Mouse (Mus musculus): Measurements from ENCODE around the gene Il17c.
A peak's percentile ranks its signal among the peaks of the same experiment; 100 is the strongest.

Gene Il17c

GRCm38 (mm10) chr8:122421376-122422070 lies at the start of gene Il17c:
Gene Il17c, plus strand, starts transcription at chr8:122422020.
- DNase-seq: no peak

DNA sequence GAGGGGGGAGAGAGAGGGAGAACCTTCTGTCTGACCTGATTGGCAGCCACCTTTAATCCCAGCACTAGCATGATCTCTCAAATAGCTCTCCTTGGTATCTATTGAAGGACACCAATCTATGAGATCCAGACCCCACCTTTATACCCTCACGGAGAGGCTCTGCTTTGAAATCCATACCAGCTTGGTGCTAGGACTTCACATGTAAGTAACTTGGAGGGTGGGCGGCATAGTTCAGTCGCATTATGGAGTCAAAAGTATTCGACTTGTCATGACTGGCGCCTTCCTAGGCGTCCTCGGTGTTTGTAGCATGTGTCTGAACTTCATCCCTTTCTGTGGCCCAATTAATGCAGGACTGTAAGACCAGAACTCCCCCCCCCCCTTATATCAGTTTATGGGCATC lies 46.5 kb upstream of the Il17c start:
- DNase-seq: no peak

DNA sequence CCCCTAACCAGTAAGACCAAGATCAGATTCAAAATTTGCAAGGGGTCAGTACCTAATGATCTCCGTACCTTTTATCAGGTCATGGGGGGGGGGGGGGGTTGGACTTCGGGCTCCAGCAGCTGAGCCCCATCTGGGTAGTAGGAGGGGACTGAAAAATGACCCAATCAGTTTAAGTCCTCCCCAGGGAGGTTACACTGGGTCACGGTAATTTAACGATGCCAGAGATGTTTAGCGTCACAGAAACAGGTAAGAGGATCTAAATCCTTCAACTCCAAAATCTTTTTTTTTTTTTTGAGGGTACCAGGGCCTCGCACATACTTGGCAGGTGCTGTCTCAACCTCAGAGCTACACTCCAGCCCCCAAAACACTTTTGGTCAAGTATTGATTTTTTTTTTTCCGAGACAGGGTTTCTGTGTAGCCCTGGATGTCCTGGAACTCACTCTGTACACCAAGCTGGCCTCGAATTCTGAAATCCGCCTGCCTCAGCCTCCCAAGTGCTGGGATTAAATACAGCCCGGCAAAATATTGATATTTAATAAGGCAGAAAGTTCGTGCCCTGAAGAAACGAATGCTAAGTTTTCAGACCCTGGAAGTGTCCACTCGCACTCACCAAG lies 46.0 kb upstream of the Il17c start:
- DNase-seq: no peak

DNA sequence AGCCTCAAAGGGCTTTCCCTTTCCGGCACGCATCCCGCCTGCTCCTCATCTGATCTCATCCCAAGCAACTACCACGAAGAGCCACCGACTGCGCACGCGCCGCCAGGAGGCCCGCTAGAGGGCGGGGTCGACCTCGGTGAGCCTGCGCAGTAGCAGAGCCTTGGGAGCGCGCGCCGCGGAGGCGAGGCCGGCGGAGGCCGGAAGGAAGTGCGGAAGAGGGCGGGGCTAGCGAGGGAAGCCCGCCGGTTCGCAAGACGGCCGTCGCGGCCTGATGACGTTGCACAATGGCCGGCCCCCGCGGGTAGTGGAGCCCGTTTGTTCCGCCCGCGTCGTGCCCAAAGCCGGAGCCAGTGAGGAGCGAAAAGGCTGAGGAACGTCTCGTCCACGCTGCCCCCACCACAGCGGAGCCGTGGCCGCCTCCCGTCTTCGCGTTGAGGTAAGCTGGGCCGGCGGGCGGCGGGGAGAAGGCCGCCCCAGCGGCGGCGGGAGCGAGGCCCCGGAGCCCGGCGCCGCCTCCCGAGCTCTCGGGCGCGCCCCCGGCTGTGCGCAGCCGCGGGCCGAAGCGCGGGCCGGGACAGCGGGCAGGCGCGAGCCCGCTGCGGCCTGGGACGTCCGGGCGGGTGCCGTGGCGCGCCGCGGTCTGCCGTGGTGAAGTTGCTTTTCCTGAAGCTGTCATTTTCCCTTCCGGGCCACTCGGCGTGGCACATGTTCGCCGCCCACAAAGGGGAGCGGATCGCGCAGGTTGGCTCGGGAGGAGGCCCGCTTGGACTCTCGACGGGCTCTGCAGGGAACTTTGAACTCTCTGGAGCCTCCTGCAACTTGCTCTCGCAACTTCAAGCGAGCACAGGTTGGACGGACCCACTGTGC lies 45.2 kb upstream of the Il17c start, which contains the start of gene Zc3h18:
Gene Zc3h18 (plus strand): TSS at position 245 of the 867 bp plus-strand sequence.
- peak; percentile 100 for DNase-seq

- no peak for DNase-seq
These were observed 38.8 kb upstream of the Il17c start for GRCm38 (mm10) chr8:122383039-122383438.

DNA sequence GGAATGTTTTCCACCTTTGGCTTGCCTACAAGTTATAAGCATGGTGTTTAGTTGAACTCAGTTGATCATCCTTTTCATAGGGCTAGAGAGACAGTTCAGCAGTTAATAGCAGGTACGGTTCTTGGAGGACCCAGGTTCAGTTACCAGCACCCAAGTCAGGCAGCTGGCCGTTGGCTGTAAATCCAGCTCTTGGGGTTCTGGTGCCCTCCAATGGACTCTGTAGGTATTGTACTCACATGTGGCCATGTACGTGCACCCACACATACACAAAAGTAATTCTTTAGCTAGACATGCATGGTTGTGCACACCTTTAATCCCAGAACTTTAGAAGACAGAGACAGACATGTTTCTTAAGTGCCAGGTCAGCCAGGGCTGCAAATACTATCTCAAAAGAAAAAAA lies 32.5 kb upstream of the Il17c start:
- no peak for DNase-seq

- DNase-seq: no peak
These were observed 31.1 kb upstream of the Il17c start for GRCm38 (mm10) chr8:122390758-122391157.

- no peak for DNase-seq
These were observed 28.1 kb upstream of the Il17c start for GRCm38 (mm10) chr8:122393717-122394116.

GRCm38 (mm10) chr8:122395291-122395690 lies 26.5 kb upstream of the Il17c start:
- no peak for DNase-seq

- DNase-seq: no peak
These were observed 23.6 kb upstream of the Il17c start for GRCm38 (mm10) chr8:122398186-122398585.

GRCm38 (mm10) chr8:122405146-122405805 lies 16.5 kb upstream of the Il17c start:
- DNase-seq: no peak

DNA sequence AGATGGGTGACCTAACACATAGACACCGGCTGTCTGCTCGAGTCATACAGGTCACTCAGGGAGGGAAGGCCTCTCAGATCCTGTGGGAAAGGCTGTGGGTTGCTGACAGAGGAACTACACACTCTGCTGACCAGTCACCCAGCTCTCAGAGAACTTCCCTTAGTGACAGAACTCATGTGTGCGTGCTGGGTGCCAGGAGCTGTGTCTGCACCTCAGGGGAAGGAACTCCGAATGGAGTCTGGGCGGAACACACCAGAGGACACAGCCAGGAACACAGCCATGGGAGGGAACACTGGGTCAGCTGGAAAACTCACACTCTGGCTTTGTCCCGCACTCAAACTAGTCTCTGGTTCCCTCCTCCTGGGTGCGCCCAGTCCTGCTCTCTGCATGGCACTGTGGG lies 14.1 kb upstream of the Il17c start:
- no peak for DNase-seq

GRCm38 (mm10) chr8:122414311-122414710 lies 7.5 kb upstream of the Il17c start:
- no peak for DNase-seq

- DNase-seq: no peak
These were observed 6.3 kb upstream of the Il17c start for GRCm38 (mm10) chr8:122415554-122415953.

DNA sequence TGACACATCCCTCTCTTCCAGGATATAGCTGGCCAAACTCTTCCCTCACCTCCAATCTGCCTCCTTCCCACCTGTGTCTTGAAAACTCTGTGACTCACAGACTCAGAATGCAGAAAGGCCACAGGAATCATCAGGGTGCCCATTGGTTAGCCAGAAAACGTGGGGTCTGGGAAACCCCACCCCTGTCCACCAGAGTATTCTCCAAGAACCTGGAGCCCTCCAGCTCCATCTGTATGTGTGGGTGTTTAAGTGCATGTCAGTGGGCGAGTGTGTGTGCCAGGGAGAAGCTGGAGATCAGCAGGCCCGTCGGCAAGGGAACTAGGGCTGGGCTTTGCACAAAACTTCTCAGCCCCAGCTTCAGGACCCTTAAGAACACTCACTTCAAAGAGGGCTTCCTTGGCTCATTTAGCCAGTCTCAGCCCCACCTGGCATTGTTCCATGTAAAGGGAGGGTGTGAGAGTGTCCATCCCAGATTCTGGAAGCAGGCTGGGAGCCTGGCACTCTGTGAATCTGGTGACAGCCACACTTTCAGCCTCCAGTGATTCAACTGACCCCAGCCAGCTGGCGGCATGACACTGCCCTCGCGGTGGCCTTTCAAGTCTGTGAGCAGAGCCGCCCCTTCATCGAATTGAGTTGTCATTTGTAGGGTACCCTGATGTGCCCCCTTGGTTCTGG lies 1.8 kb upstream of the Il17c start:
- DNase-seq: no peak

DNA sequence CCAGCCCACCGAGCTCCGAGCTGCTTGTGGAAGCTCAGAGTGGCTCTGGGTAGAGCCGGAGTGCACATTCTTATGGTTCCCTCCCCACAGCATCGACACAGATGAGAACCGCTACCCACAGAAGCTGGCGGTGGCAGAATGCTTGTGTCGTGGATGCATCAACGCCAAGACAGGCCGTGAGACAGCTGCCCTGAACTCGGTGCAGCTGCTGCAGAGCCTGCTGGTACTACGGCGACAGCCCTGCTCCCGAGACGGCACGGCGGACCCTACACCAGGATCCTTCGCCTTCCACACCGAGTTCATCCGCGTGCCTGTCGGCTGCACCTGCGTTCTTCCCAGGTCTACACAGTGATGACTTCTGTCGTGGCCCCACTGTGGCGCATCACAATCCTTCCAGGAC lies 1.4 kb downstream of the Il17c start:
- no peak for DNase-seq

GRCm38 (mm10) chr8:122423659-122424058 lies 1.8 kb downstream of the Il17c start:
- DNase-seq: no peak

DNA sequence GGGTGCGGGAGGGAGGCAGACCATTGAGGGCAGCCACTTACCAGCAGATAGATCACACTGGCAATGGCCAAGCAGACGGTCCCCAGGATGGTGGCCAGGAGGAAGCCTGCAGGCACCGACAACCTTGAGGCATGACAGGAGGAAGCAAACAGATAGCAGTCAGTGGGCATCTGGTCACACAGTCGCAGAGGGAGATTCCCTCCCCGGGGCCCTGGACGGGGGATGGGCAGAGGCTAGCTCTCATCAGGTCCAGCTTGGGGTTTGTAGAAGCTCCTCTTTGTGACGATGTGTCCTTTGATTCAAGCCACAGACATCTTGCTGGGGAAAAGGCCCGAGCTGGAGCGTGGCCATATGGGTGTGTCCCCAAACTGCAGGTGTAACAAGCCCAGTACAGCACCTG lies 4.3 kb downstream of the Il17c start:
- DNase-seq: no peak

- no peak for DNase-seq
These were observed 5.8 kb downstream of the Il17c start for GRCm38 (mm10) chr8:122427607-122428006.

DNA sequence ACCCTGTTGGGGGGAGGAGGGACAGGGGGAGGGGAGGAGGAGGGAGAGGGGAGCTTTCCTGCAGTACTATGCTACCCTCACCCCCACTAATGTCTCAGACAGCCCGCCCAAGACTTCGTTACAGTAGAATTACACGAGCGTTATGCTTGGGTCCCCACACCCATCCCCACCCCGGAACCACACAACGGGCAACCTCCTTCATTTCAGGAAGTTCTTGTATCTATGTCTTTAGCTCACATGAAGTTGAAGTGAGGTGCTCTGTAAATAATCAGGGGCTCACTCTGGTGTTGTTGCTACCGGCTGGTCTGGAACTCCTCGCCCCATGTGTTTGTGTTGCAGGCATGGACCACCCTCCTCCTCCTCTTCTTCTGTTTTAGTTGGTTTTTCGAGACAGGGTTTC lies 6.3 kb downstream of the Il17c start:
- DNase-seq: no peak

DNA sequence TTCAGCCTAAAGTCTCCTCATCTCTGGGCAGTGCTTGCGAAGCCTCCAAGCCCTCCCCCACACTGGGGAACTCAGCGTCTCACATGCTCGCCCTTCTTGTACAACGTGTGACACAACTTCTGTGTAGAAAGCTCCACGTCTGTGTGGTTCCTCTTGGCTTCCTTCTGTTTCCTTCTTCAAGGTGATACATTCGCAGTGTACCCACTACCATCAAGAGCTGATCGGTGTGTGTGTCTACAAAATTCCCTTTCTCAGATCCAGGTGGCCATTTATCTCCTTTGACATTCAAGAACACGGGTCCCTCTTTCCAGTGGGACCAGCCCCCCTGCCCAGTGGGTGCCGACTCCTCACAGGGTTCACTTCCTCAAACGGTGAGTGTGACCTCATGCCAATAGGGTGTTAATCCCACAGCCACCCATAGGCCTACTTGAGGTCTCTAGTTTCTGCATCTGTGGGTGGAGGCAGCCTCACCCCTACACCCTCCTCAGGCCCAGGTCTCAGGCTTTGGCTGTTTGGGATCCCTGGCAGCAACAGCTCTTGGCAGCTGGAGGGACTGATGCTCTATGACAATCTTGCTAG lies 8.3 kb downstream of the Il17c start:
- DNase-seq: no peak

- DNase-seq: no peak
These were observed 8.8 kb downstream of the Il17c start for GRCm38 (mm10) chr8:122430646-122431045.
